Comparison of ENCODE assay signal across 7 mouse cellular contexts in genomic region chr6:146079261-146079660, GRCm38 (mm10).
DNase-seq lines count a peak whose midpoint lies in the region; ATAC-seq and TF ChIP-seq lines count a peak whose summit lies in the region.

No protein-coding gene starts in this region.

- peak; percentile 33; the same call in 1 of the 2 replicates for ATAC-seq in forebrain, embryonic 16.5 days
- peak; percentile 77 for ATAC-seq in megakaryocyte progenitor cell, adult 5-6 weeks (replicated peaks; ENCODE audit: poor library complexity)

- H3K36me3 ChIP-seq in forebrain, embryonic 16.5 days (ENCODE audit: control insufficient read depth, insufficient read depth), result no peaks in the 10 kb centered on the region
- H3K36me3 ChIP-seq in spleen, adult 2 months (ENCODE audit: control insufficient read depth, insufficient read depth, low read length), result no peaks in the 10 kb centered on the region

- no peaks in the 10 kb centered on the region for H3K27me3 ChIP-seq in forebrain, embryonic 16.5 days (replicated peaks; ENCODE audit: control insufficient read depth, insufficient read depth, low read length)
- no peaks in the 10 kb centered on the region for H3K27me3 ChIP-seq in spleen, adult 2 months (ENCODE audit: control insufficient read depth, insufficient read depth, low read length)

- no peak overlapping the region for H3K4me2 ChIP-seq in forebrain, embryonic 16.5 days (ENCODE audit: low read length)

- intact Hi-C loops in heart, postnatal 14 days (cut with DNase I), result no loop called here

- no peak for TF ChIP-seq POLR2A in spleen, adult 2 months (IDR thresholded peaks at IDR 0.05; ENCODE audit: low read depth, low read length)

- 51% methylated on average over 5 of the region's 5 CpGs for WGBS in forebrain, embryonic 16.5 days
- WGBS in spleen, adult 2 months, result 39% methylated on average over 5 of the region's 5 CpGs

- peak; percentile 52; the same call in 1 of the 2 replicates for TF ChIP-seq CTCF in spleen, adult 2 months (IDR thresholded peaks at IDR 0.05; ENCODE audit: extremely low read depth, insufficient read depth, insufficient read length, insufficient replicate concordance)

- H3K4me1 ChIP-seq in forebrain, embryonic 16.5 days (replicated peaks; ENCODE audit: control insufficient read depth, insufficient read depth, low read length), result peaks cover 9% of the 10 kb centered on the region; the same call in 1 of the 2 replicates
- peaks cover 27% of the 10 kb centered on the region; the same call in 1 of the 2 replicates for H3K4me1 ChIP-seq in spleen, adult 2 months (ENCODE audit: control insufficient read depth, insufficient read depth, insufficient read length)

- no peak overlapping the region for H3K27ac ChIP-seq in forebrain, embryonic 16.5 days (ENCODE audit: low read length)
- no peak overlapping the region; the same call in 1 of the 2 replicates for H3K27ac ChIP-seq in spleen, adult 2 months (ENCODE audit: insufficient read depth, low read length)

- DNase-seq in NIH3T3 (ENCODE audit: low read depth), result peak; percentile 92
- DNase-seq in c-Kit-positive CD71-negative TER-119-negative erythroid progenitor cells, embryonic 14.5 days (ENCODE audit: low read depth), result peak; percentile 73
- peak; percentile 80 to 89 for DNase-seq in heart, postnatal 14 days
- DNase-seq in layer of hippocampus, postnatal 36 days, result peak; percentile 52 to 70
- peak in 1 of 2 experiments; percentile 72 for DNase-seq in spleen, adult 2 months (ENCODE audit: low read depth in 1 of 2, low spot score in 2 of 2)

- no peak overlapping the region for H3K9ac ChIP-seq in forebrain, embryonic 16.5 days (replicated peaks; ENCODE audit: low read depth, low read length)

- H3K9me3 ChIP-seq in forebrain, embryonic 16.5 days (ENCODE audit: control insufficient read depth, low read length), result no peaks in the 10 kb centered on the region

- H3K4me3 ChIP-seq in forebrain, embryonic 16.5 days (replicated peaks; ENCODE audit: low read length), result no peak overlapping the region
- no peak overlapping the region for H3K4me3 ChIP-seq in spleen, adult 2 months (ENCODE audit: extremely low read depth, insufficient read depth, insufficient read length)
